Mouse (Mus musculus): Measurements from ENCODE around the gene Hist1h2br.
"Not testable (repeated sequence)": the region's sequence is repeated elsewhere in the genome, so short reads cannot be mapped to it uniquely, and the experiment has no call there.

Hist1h2br gene

DNA sequence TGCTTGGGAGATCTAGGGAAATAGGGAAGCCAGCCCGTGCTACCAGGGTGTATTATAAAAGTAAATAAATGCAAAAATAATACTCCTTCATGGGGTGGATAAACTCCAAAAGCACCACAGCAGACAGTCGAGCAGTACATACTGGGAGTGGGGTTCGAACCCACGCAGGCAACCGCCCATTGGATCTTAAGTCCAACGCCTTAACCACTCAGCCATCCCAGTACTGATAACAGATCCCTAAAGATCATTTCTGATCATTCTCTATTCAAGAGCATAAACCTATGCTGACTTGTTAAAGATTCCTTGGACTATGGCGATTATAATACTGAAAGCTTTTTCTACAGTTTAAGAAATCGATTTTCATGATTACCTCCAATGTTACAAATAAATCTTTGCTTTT is 14.3 kb downstream of the Hist1h2br start:
- peak in 1 of 2 experiments; percentile 15 for DNase-seq

- not testable (repeated sequence) for DNase-seq
Measured at GRCm38 (mm10) chr13:21850696-21851095, 17.2 kb downstream of the Hist1h2br start.

DNA sequence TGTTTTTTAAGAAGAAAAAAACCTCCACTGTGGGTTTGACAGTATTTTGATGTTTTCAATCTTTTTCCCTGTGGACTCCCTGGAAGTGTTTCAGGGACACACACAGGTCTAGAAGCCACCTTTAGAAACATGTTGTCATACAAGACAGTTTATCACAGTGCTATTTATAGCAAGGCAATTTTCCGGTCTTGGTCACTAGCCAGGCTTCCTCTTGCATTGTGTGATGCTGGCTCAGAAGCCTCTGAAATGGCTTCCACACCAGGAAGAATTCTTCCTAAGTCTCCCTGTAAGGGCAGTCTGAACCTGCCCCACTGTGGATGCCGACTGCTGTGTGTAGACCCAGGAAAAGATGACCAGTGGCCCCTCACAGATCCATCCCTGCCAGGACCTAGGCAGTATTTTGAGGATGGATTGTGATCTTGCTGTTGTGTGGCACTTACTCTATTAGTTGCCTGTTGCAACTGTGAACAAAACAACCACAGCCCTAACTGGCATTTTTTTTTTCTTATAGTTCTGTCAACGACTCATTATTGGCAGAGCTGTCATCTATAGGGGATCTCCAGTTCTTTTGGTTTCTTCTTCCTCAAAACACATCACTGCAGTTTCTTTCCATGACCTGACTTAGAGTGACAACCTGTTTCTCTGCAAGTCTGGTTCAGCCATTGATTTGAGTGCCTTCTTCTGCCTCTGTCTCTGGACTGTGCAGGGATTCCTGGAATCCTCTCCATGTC is 18.8 kb downstream of the Hist1h2br start:
- DNase-seq: peak; percentile 17 to 58

DNA sequence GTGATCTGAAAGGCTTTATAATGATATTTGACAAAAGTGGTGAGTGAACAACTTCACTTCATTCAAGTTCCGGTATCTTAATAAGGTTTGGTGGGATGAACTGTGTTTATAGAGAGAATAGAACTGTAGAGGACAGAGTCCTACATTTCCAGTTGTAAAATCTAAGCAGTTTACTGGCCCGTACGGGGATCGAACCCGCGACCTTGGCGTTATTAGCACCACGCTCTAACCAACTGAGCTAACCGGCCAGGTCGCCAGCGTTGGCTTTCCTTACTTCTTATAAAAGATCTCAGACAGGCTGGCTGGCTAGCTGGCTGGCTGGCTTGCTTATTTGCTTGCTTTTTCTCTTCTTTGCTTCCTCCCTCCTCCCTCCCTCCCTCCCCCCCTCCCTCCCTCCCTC is 21.6 kb downstream of the Hist1h2br start:
- DNase-seq: peak; percentile 91 to 92

- peak; percentile 56 to 68 for DNase-seq
Measured at GRCm38 (mm10) chr13:21855698-21856162, 22.2 kb downstream of the Hist1h2br start.

DNA sequence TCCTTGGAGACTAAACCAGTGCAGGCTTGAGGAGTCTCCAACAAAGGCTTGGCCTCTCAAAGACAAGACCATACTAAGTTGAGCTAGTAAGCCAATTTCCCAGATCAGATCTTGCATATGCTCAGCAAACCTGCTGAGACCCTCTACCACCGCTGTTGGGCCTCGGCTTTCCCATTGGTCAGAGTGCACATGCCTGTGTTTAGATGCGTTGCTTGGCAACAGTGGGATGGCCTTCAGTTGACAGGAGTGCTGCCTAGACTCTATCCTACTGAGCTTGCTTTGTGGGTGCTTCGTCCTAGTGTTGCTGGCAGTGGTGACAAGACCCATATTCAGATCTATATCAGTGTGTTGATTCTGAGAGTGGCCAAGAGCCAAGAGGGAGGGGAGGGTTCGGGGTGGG is 28.1 kb downstream of the Hist1h2br start:
- no peak for DNase-seq

- not testable (repeated sequence) for DNase-seq
Measured at GRCm38 (mm10) chr13:21865503-21865902, 32.0 kb downstream of the Hist1h2br start.

GRCm38 (mm10) chr13:21880735-21881134 is 47.2 kb downstream of the Hist1h2br start:
- no peak for DNase-seq

- peak in 1 of 2 experiments; percentile 27 for DNase-seq
Measured at GRCm38 (mm10) chr13:21881878-21882669, 48.5 kb downstream of the Hist1h2br start.

DNA sequence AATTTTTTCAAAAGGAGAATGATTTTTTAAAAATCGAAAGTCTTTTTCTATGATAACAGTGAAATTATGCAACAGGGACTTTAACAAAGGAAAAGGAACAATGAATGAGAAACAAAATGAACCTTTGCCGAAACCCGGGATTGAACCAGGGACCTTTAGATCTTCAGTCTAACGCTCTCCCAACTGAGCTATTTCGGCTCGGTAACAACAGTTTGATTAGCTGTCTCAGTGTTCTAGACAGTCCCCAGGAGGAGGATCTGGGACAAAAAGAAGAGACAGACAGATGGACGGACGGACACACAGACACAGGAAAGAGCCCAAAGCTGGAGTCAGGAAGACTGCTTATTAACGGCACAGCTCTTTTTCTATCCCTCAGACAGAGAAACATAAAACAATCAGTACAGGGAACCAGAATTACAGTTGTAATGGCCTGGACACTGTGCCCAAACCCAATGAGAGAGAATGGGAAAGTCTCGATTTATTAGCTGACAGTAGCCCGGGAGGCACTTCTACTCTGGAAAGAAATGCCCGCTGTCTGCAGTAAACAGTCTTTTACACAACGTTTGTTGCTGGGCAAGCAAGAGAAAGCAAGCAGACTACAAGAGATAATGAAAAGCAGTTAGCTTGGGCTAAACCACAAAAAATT is 49.3 kb downstream of the Hist1h2br start:
- peak; percentile 17 to 45 for DNase-seq

- no peak for DNase-seq
Measured at GRCm38 (mm10) chr13:21883407-21883806, 49.9 kb downstream of the Hist1h2br start.

GRCm38 (mm10) chr13:21884586-21884985 is 51.0 kb downstream of the Hist1h2br start:
- no peak for DNase-seq

Data from cerebellum, postnatal 25 days (tissue).